Mouse (Mus musculus) lung, postnatal 0 days (tissue): ENCODE data around the gene Ovol3.

Source experiments
- CTCF ChIP-seq: IDR thresholded peaks from 2 replicates; pipeline ENCODE4 v1.5.1; 2016; ENCODE audit warnings: antibody characterized with exemption, mild to moderate bottlenecking
- EP300 ChIP-seq: IDR thresholded peaks from 2 replicates; pipeline ENCODE4 v1.6.1; 2016; ENCODE audit warnings: antibody characterized with exemption, mild to moderate bottlenecking, control low read depth

- TF ChIP-seq CTCF (no peak), EP300 (no peak)
Measured at GRCm38 (mm10) chr7:30217277-30217676, 18.2 kb downstream of the Ovol3 start.
